Mouse (Mus musculus) cerebellum, adult 2 months (tissue): ENCODE data around the gene Fastkd5. TPM values are rescaled to one million over a fixed set of nuclear protein-coding genes. Genes with fewer than 3 reads are reported as not detected.

Source experiments
- DNase-seq, 2 experiments: peaks; one replicate each; pipeline ENCODE4 v3.0.0; 2021
- H3K27ac ChIP-seq: fragments of 200-500 bp; 2 replicates; pipeline ENCODE4 v1.5.1; 2012; ENCODE audit warnings: low read length, control low read depth, inconsistent platforms; ENCODE audit not compliant: insufficient read depth
- H3K27me3 ChIP-seq: fragments of 200-500 bp; 2 replicates; pipeline ENCODE4 v1.6.1; 2012; ENCODE audit warnings: inconsistent platforms, mild to moderate bottlenecking, low read length, moderate library complexity; ENCODE audit not compliant: control insufficient read depth, insufficient read depth
- H3K4me1 ChIP-seq: fragments of 200-500 bp; 2 replicates; pipeline ENCODE4 v1.6.1; 2011; ENCODE audit warnings: low read length; ENCODE audit not compliant: control insufficient read depth, insufficient read depth
- H3K4me3 ChIP-seq: fragments of 200-500 bp; replicated peaks from 2 replicates; pipeline ENCODE3; 2011; ENCODE audit warnings: mild to moderate bottlenecking, low read depth, low read length, control low read depth; ENCODE audit not compliant: insufficient read depth
- CTCF ChIP-seq: fragments of 200-500 bp; IDR thresholded peaks from 2 replicates; pipeline ENCODE4 v1.5.1; 2011; ENCODE audit warnings: low read depth, mild to moderate bottlenecking, control low read depth, low read length, moderate library complexity, borderline replicate concordance; ENCODE audit not compliant: insufficient read depth
- POLR2A ChIP-seq: fragments of 200-500 bp; IDR thresholded peaks from 2 replicates; pipeline ENCODE4 v1.6.1; 2011; ENCODE audit warnings: low read length, control low read depth, borderline replicate concordance; ENCODE audit not compliant: insufficient read depth
- WGBS: fragments of 180-500 bp; shearing (Covaris S2); methylation state at CpG from one replicate; pipeline ENCODE4 v1.1.7; 2018; 5-methylcytosine and 5-hydroxymethylcytosine counted together
- polyA plus RNA-seq: library from polyadenylated mRNA; depleted of rRNA; stranded (reverse); fragments of >200 nt; gene quantifications from 2 replicates; pipeline ENCODE4 v1.2.3, GENCODE M21; 2012

The Fastkd5 gene
- polyA plus RNA-seq, 1 experiment = 5.7 TPM

GRCm38 (mm10) chr2:130632416-130632815 lies 2.6 kb upstream of the Fastkd5 start:
- Histone ChIP-seq H3K4me3 (no peak overlapping the region), H3K4me1 (peaks cover 33% of the 10 kb centered on the region), H3K27ac (no peak overlapping the region), H3K27me3 (no peaks in the 10 kb centered on the region)
- DNase-seq = peak in 1 of 2 experiments; percentile 20
- TF ChIP-seq CTCF (no peak), POLR2A (no peak)
- WGBS = 24% methylated on average over 1 of the region's 1 CpGs

GRCm38 (mm10) chr2:130629080-130629838 lies 568 bp downstream of the Fastkd5 start:
- TF ChIP-seq CTCF (no peak), POLR2A (no peak)
- H3K4me3 ChIP-seq = peak overlapping the region; percentile 97
- no peaks in the 10 kb centered on the region for H3K27me3 ChIP-seq
- H3K27ac ChIP-seq = peak overlapping the region; percentile 29
- H3K4me1 ChIP-seq = peaks cover 16% of the 10 kb centered on the region
- DNase-seq = no peak
- 2% methylated on average over 37 of the region's 37 CpGs for WGBS

GRCm38 (mm10) chr2:130628424-130628823 lies 1.4 kb downstream of the Fastkd5 start:
- Histone ChIP-seq H3K27me3 (no peaks in the 10 kb centered on the region), H3K4me3 (no peak overlapping the region), H3K27ac (no peak overlapping the region), H3K4me1 (peaks cover 8% of the 10 kb centered on the region; the same call in 1 of the 2 replicates)
- DNase-seq = peak in 1 of 2 experiments; percentile 32
- TF ChIP-seq CTCF (no peak), POLR2A (no peak)
- WGBS = 55% methylated on average over 3 of the region's 3 CpGs

- Histone ChIP-seq H3K4me1 (no peaks in the 10 kb centered on the region), H3K27me3 (no peaks in the 10 kb centered on the region), H3K4me3 (no peak overlapping the region), H3K27ac (no peak overlapping the region)
- 89% methylated on average over 7 of the region's 7 CpGs for WGBS
- DNase-seq = no peak
- no peak for TF ChIP-seq CTCF
Observed at GRCm38 (mm10) chr2:130618972-130619371, 10.9 kb downstream of the Fastkd5 start.

DNA sequence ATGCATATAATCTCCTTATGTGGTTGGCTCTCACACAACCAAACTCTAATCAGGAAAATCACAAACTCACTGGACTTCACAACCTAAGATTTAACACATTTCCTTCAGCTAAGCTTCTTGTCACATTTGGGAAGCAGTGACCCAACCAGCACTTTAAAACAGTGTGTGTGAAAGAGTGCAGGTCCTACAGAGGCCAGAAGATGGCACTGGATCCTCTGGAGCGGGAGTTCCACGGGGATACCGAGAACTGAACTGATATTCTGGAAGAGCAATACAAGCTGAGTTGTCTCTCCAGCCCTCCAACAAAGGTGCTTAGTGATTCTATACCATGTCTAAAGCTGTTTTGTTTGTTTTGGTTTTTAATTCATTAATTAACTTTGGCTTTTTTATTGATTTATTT lies 16.7 kb downstream of the Fastkd5 start:
- peak in 1 of 2 experiments; percentile 46 for DNase-seq
- TF ChIP-seq CTCF (peak; percentile 65), POLR2A (no peak)
- H3K27me3 ChIP-seq = no peaks in the 10 kb centered on the region
- H3K27ac ChIP-seq = no peak overlapping the region
- H3K4me3 ChIP-seq = no peak overlapping the region
- WGBS = 61% methylated on average over 3 of the region's 3 CpGs
- no peaks in the 10 kb centered on the region for H3K4me1 ChIP-seq

- TF ChIP-seq CTCF (no peak), POLR2A (no peak)
- Histone ChIP-seq H3K4me3 (no peak overlapping the region), H3K27me3 (no peaks in the 10 kb centered on the region), H3K27ac (no peak overlapping the region), H3K4me1 (no peaks in the 10 kb centered on the region)
- 53% methylated on average over 4 of the region's 4 CpGs for WGBS
- no peak for DNase-seq
Observed at GRCm38 (mm10) chr2:130602195-130602594, 27.6 kb downstream of the Fastkd5 start.

GRCm38 (mm10) chr2:130598399-130598798 lies 31.4 kb downstream of the Fastkd5 start:
- H3K27me3 ChIP-seq = no peaks in the 10 kb centered on the region
- H3K27ac ChIP-seq = no peak overlapping the region
- TF ChIP-seq CTCF = no peak
- TF ChIP-seq POLR2A = no peak
- H3K4me1 ChIP-seq = no peaks in the 10 kb centered on the region
- DNase-seq = no peak
- H3K4me3 ChIP-seq = no peak overlapping the region
- WGBS = 55% methylated on average over 3 of the region's 3 CpGs

DNA sequence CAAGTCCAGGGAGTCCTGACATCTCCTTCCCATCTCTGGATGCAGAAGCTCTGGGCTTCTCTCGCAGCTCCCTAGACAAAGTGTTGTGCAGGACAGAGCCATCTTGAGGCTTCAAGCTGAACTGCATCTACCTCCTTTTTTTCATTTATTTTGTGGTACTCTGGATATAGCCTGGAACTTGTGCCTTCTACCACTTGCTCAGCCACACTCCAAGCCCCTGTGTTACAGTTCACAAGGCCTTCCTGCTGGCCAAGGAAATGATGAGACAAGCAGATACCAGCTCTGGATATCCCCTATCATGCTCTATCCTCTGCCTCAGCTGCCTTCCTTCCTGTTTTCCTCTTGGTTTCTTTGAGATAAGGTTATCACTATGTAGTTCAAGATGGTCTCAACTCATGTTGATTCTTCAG lies 32.2 kb downstream of the Fastkd5 start:
- Histone ChIP-seq H3K4me1 (no peaks in the 10 kb centered on the region), H3K27ac (no peak overlapping the region), H3K4me3 (no peak overlapping the region), H3K27me3 (no peaks in the 10 kb centered on the region)
- DNase-seq = peak in 1 of 2 experiments; percentile 39
- TF ChIP-seq POLR2A (no peak), CTCF (peak; percentile 63; the same call in 1 of the 2 replicates)
- 10% methylated on average over 1 of the region's 1 CpGs for WGBS
